Mouse (Mus musculus) left cerebral cortex, postnatal 14 days (tissue): ENCODE data around the gene Plekhg2. TPM values are rescaled to one million over a fixed set of nuclear protein-coding genes. Genes with fewer than 3 reads are reported as not detected.

Source experiments
- DNase-seq, 2 experiments: peaks; one replicate each; pipeline ENCODE4 v3.0.0; 2021 to 2022; ENCODE audit warnings: low spot score in 2 of 2, mixed read lengths in 1 of 2
- intact Hi-C: fragments of 180-260 bp; cut with DNase I; formaldehyde crosslinking; loops from one replicate; pipeline ENCODE4 v1.15.1; 2025
- total RNA-seq, 2 experiments: library from RNA; stranded (reverse); gene quantifications; 2 replicates each; pipeline ENCODE4 v1.2.3; 2021

Gene Plekhg2
- total RNA-seq, 2 experiments from 2014 or later, result 10.1 to 10.3 TPM

DNA sequence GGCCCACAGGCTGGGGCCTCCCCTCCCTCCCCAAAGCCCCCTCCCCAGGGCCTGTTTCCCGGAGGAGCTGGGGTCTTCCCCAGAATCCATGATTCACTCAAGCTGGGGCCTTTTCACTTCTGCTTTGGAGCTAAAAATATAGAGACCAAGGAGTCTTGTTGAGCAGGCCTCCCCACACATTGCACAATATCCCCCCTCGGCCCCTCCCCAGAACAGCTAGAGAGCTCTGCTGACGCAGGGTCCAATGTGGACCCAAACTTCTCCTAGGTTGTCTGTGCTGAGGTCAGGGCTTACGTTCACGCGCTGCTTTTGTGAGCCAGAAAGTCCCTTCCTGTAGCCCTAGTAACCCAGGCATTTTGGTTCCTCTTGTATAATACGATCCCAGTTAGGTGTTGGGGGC is 13.6 kb upstream of the Plekhg2 start:
- intact Hi-C loops, result loop anchor here (2.0 kb wide), 1 partner anchor 13 kb away; the partner anchor contains the start of gene Plekhg2
- DNase-seq, result peak; percentile 30 to 62

DNA sequence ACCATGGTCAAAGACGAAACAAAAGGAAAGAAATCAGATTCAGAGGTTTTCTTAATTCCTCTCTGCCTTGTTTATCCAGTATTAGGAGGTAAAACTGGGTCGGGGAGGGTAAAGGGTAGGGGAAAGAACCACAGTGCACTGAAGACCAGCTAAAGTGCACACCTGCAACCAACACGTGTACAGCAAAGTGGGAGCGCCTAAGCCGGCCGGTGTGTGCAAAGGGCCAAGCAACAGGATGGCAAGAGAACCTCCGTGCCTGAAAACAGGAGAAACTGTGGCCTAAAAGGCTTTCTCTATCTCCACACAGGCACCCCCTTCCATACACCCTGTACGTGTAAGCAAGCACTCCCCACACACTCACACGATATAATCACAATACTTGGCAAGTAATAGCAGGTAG is 12.8 kb upstream of the Plekhg2 start:
- no peak for DNase-seq
- intact Hi-C loops, result no loop called here

DNA sequence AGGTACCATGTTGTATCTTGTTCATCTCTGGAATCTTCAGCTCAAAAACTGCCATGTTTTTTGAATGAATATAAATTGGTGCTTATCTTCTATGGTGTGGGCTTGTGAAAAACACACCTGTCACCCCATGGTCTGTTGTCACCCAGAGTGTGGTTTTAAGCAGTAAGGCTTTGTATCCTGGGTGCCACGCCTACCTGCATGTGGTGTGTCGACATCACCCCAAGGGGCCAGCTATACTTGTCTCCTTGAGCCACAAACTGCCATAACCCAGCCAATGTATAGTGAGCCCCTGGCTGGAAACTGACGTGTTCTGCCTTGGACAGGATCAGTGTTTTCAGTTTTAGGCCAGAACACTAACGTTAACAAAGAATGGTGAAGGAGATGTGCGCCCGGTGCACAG is 11.8 kb upstream of the Plekhg2 start:
- intact Hi-C loops, result no loop called here

DNA sequence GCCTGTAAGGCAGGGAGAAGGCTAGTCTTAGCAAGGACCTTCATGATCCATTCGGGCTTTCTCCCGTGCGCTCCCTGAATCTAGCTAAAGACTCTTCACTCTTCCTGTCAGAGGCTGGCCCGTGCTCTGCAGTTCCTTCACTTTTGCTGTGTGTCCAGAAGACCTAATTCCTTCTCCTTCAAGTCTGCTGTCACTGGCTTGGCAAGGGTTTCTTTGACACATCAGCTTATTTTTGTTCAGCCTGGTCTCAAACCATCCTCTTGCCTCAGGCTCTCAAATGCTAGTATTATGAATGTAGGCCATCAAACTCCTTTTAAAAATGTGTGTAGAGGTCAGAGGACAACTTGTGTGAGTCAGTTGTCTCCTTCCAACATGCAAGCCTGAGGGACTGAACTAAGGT is 11.2 kb upstream of the Plekhg2 start:
- no peak for DNase-seq
- intact Hi-C loops, result no loop called here

More for the DNA sequence above, 11.8 kb upstream of the Plekhg2 start:
- DNase-seq, result no peak

DNA sequence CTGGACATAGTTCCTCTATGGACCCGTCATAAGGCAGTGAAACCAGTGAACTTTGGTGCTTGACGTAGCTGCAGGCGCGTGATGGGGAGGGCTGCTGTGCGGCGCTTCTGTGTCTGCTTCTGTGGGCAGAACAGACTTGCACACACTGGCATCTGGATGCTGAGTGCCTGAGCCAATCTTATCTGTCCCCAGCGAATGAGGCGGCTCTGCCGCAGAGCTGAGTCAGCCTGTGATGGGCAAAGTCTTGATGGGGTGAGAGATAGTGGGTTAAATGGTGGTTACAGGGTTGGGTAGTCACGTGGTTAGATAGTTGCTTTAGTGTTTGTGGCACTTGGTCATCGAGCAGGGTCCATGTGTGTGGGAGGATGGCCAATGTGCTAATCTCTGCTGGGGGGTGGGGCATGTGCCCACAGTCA is 10.6 kb upstream of the Plekhg2 start:
- DNase-seq, result peak; percentile 71 to 85
- intact Hi-C loops, result no loop called here

DNA sequence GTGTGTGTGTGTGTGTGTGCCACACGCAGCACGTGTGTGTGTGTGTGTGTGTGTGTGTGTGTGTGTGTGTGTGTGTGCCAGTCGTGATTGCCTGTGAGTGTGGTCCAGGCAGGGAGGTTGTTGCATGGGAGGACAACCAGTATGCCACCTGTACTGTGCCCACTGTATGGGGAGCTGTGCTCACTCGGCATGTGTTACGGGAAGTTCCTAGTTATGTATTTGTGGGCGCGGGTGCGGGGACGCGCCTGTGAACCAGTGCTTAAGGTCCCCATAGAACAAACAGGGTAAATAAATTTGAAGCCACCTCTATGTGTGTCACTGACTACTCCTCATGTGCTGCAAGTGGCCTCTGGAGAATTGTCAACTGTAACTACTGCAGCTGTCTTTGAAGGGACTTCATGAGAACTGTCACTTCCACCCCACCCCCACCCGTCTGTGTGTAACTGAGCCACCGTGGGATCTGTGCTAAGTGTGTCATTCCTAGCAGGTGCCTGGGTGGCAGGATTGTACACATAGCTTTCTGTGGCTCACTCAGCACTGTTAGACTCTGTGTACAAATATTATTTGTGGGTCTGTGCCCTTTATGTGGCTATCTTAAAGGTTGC is 10.1 kb upstream of the Plekhg2 start:
- DNase-seq, result peak in 1 of 2 experiments; percentile 33
- intact Hi-C loops, result no loop called here

DNA sequence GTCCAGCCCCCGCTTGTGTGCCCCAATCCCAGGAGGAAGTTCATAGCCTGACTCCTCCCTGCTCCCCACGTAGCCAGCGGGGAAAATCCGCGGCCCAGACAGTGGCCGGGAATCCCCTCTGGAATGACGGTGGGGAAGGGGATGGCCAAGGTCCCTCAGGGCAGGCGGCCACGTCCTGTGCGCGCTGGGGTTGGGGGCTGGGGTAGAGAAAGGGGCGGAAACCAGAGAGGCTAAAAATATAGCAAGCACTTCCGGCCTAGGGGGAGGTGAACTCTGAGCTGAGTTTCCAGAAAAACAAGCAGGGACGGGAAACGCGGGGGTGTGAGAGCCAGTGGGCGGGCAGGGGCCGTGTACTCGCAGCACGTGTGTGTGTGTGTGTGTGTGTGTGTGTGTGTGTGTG is 9.5 kb upstream of the Plekhg2 start:
- intact Hi-C loops, result no loop called here
- peak; percentile 63 to 77 for DNase-seq

DNA sequence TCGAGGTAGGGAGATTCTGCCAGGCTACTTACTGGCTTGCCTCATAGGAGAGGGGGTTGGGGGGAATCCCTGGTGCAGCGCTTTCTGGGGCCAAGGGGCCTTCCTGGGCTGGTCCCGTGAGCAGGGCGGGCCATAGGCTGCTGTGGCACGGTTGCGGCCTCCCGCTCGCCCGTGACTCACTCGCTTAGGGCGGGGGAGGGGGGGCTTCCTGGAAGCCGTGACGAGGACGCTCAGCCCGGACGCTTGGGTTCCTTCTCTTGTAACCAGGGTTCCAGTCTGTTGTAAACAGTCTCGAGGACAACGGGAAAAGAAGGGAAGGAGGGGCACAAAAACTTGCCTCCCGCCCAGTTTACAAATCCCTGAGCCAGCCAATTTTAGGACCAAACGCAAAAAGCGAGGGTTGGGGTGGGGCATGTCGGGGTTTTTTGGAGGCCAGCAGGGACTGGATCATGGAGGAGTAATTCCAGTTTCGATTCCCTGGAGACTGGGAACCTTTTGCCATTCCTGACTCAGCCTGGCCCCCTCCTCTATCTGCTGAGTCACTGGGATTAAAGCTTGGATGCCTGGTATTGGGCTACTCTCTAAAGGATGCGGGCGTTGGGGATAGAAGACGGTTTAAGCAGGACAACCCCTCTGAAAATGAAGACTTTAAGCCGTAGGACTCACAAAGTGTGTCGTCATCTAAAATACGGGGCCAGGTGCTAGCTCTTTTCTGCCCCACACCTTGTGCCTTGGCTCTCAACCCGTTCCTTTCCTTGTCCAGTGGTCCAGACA is 8.8 kb upstream of the Plekhg2 start:
- intact Hi-C loops, result no loop called here
- no peak for DNase-seq

DNA sequence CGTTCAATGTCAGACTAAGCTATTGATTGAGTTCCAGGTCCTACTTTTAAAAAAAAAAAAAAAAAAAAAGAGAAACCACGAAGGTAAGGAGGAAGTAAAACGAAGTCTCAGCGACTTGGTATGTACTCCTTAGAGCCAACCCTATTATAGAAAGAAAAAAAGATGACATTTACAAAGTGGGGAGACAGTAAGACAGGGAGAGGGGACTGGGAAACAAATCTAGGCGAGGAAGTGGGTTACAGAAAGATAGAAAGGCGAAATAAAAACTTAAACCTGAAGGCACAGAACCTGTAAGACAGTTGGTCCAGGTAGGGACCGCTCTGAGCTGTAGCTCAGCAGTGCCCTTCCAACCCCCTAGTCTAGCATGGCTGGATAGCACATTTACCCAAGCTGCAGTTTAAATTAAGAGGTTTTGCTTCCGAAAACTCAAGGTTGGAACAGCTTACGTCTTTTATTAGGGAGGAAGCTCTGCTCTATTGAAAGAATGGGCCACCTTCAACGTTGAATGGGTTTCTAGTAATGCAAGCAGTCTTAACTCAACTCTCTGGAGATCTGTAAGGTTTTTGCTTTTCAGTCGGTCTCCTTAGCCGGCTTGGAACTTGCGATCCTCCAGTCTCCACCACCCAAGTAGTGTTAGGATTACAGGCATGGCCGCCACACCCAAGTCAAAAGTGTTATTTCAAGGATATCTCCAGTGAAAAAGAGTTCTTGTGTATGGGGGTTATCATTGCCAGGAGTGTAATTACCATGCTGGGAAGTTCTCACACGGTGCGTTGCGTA is 8.0 kb upstream of the Plekhg2 start, which contains the start of gene Zfp36:
Gene Zfp36 (minus strand): TSS at position 17 of the 780 bp plus-strand sequence.
- no peak for DNase-seq
- intact Hi-C loops, result no loop called here

DNA sequence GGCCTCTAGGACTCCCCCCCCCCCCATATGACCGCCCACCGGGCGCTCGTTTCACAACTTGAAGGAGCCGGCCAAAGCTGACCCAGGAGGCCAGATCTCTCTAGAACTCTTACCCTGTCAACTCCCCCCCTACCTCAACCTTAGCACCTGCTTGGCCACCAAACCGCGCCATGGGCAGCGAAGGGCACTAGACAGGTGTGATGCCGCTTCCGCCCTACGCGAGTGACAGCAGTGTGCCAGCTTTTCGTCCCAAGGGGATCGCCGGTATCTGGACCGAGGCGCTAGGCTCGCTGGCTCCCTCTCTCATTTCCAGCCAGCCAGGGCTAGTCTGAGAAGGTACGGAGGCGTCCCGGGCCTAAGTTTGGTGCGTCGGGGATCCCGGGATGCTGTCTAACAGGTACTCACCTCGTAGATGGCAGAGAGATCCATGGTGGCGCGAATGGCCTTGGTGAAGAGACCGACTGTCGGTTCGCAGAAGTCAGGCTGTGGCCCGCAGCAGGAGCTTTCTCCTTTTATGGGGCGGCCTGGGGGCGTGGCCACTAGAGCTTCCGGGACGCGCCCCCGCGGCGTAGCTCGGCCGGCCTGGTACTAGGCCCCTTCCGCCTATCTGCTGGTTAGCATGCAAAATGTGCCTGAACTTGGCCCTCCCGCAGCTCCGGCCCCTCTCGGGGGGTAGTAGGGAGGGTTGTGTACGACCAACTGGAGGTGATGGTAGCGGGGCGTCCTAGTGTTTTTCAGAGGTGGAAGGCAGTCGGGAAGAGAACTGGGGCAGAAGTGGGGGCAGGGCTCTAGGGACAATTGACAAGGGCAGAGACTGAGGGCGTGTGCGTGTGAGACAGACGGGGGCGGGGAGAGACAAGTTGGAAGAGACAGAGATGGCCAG is 6.6 kb upstream of the Plekhg2 start:
- intact Hi-C loops, result no loop called here
- peak; percentile 83 for DNase-seq

DNA sequence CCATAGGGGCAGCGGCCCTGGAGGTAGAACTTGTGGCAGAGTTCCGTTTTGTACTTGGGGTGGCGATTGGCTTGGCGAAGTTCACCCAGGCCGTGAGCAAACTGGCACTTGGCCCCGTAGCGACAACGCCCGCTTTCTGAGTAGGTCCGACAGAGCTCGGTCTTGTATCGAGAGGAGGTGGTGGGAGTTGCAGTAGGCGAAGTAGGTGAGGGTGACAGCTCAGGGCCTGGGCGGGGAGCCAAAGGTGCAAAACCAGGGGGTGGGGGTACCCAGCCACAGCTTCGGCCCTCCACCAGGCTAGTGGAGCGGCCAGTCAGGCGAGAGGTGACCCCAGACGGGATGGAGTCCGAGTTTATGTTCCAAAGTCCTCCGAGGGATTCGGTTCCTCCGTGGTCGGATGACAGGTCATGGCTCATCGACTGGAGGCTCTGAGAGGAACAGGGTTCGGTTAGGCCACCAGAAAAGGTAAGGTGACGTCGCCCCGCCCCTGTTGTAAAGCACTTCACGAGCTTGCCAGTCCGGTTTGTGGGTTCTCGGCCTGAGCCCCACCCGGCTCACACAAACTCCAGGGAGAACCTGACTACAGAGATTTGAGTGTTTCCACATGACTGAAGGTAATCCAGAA is 5.8 kb upstream of the Plekhg2 start:
- DNase-seq, result no peak
- intact Hi-C loops, result no loop called here

DNA sequence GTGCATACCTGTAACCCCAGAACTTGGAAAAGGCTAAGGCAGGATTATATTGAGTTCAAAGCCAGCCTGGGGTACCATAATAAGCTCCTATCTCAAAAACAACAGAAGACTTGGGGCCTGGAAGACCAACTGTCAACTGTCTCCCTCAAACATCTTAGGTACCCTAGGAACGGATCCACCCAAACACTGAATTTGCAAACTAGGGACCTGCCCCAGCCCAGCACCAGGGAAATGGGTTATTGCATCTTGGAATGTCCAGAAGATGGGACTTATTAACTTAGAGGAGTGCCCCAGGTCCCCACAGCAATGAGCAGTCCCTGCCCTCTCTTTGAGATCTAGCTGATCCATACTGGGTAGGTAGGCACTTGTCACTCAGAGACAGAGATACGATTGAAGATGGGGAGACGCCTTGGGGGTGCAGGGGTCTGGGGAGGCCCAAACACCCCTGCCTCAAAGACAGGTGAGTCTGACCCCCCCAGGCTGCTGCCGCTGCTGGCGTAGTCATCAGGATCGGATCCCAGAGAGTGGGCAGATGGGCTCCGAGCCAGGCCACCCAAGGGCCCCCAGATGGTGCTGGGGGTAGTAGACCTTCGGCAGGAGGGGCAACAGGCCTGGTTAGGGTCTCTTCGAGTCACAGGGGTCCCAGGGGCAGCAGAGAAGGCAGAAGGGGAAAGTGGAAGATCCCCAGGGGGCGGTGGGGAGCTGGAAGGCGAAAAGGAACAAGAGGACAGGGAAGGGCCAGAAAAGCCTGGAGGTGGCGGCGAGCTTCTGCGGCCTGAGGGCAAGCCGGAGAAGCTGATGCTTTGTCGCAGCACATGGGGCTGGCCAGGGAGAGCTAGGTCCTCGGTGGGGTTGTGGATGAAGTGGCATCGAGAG is 5.0 kb upstream of the Plekhg2 start:
- intact Hi-C loops, result no loop called here
- DNase-seq, result no peak

DNA sequence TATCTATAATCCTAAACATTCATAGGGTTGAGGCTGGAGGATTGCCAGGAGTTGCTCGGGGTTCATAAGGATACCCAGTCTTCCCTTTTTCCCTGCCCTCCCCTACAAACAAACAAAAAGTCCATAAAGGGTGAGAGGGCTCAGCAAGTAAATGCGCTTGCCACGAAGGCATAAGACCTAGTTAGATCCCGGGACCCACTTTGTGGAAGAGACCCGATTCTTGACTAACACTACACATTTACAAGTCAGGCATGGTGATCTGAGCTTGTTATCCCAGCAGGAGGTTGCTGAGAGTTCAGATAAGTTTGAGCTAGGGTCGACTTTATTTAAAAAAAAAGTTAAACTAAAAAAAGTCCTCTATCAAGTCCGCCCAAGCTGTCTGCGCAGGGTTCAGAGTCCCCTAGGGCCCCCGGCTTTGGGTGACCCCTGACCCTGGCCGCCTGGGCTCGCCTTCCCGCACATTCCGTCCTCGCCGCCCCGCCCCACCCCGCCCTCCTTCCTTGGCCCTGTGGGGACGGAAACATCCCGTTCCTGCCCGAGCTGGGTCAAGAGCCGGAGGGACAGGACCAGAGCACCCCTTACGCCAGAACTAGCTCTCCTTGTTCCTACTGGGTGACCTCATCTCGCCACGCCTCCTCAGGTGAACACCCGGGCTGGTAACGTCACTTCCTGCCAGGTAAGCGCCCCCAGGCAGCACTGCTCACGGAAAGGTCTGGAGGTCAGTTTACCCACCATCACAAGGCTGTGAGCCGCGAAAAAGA is 3.8 kb upstream of the Plekhg2 start:
- intact Hi-C loops, result no loop called here
- no peak for DNase-seq

DNA sequence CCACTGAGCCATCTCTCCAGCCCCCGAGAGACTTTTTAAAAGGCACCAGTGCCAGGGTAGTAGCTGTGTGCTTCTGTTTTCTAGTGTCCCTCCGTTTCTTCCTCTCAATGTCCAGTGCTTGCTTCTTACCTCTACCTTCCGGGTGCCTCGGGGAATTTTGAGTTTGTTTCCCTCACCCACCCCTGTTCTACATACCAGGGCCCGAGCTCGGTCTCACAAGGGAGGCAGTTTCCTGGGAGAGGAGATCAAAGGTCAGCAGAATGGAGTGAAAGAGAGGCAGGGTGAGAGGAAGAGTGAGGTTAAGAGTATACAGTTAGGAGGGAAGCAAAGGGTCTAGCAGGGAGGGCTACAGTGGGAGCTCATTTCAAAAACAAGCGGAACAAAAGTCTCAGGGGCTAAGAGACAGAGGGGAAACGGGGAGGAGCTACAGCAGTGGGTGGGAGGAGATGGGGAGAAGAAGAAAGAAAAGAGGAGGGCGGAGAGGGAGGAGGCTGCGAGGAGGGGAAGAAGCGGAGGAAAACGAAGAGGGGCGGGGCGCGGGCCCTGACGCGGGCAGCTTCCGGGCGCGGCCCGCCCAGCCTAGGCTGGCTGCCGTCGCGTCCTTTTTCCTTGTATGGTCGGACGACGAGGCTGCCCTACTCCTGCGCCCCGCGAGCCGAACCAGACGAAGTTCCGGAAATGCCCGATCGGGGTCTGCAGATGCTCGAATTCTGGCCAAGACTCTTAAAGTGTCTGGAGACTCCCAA is 3.0 kb upstream of the Plekhg2 start:
- intact Hi-C loops, result no loop called here
- DNase-seq, result peak; percentile 77 to 82

DNA sequence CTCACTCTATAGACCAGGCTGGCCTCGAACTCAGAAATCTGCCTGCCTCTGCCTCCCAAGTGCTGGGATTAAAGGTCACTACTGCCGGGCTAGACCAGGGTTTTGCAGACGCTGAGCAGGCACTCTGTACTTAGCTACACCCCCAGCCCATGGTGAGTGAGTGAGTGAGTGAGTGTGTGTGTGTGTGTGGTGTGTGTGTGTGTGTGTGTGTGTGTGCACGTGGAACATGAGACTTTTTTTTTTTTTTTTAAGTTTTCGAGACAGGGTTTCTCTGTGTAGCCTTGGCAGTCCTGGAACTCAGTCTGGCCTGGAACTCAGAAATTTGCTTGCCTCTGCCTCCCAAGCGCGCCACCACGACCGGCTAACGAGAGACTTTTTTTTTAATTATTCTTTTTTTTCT is 2.2 kb upstream of the Plekhg2 start:
- no peak for DNase-seq
- intact Hi-C loops, result no loop called here

DNA sequence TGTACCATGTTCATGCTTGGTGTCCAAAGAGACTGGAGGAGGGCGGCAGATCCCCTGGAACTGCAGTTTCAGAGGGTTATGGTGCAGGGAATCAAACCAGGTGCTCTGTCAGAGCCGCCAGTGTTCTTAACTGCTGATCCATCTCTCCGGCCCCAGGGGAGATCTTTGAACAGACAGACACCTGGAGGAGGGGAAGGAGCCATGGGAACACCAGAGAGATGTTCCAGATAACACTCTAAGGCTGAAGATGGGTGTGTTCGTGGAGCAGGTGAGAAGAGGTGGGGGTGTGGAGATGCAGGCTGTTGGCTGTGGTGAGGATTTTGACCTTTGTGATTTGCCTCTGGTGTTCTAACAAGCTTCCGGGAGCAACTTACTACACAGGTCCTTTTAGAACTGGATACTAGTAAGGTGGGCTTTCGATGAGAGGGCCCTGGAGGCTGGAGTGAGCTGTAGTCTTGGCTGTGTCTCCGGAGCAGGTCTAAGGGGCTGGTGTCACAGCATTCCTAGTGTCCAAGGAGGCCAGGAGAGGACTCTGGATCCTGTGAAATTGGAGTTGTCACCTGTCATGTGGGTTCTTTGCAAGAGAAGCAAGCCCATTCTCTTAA is 1.6 kb upstream of the Plekhg2 start:
- no peak for DNase-seq
- intact Hi-C loops, result loop anchor here (2.0 kb wide), 1 partner anchor 13 kb away; no protein-coding TSS in a partner anchor
